Mouse (Mus musculus) stomach, embryonic 16.5 days (tissue): Measurements from ENCODE around the gene Ndufa5. TPM values are rescaled to one million over a fixed set of nuclear protein-coding genes. Genes with fewer than 3 reads are reported as not detected.
A peak's percentile ranks its signal among the peaks of the same experiment; 100 is the strongest.

Experiments used
- ATAC-seq: fragments of 200-750 bp; cut with Nextera tagmentation; 2 replicates; pipeline ENCODE4 v1.8.0; 2017; ENCODE audit warnings: moderate number of reproducible peaks, moderate TSS enrichment; ENCODE audit not compliant: insufficient read depth, low FRiP score
- H3K27ac ChIP-seq: fragments of 300-500 bp; sonication (generic); 2 replicates; pipeline ENCODE4 v1.5.1; 2014; ENCODE audit warnings: low read length
- H3K27me3 ChIP-seq: fragments of 300-500 bp; sonication (generic); 2 replicates; pipeline ENCODE4 v1.6.1; 2014; ENCODE audit warnings: low read length, control low read depth, mixed read lengths; ENCODE audit not compliant: control insufficient read depth, insufficient read depth
- H3K36me3 ChIP-seq: fragments of 300-500 bp; sonication (generic); 2 replicates; pipeline ENCODE4 v1.6.1; 2014; ENCODE audit warnings: low read length; ENCODE audit not compliant: control insufficient read depth, insufficient read depth
- H3K4me1 ChIP-seq: fragments of 300-500 bp; sonication (generic); 2 replicates; pipeline ENCODE4 v1.6.1; 2014; ENCODE audit warnings: low read length, control low read depth, mixed read lengths; ENCODE audit not compliant: control insufficient read depth, insufficient read depth
- H3K4me2 ChIP-seq: fragments of 300-500 bp; sonication (generic); 2 replicates; pipeline ENCODE4 v1.6.1; 2014; ENCODE audit warnings: low read depth, low read length, mixed read lengths
- H3K4me3 ChIP-seq: fragments of 300-500 bp; sonication (generic); replicated peaks from 2 replicates; pipeline ENCODE4 v1.5.1; 2014; ENCODE audit warnings: mild to moderate bottlenecking, low read length
- H3K9ac ChIP-seq: fragments of 300-500 bp; sonication (generic); 2 replicates; pipeline ENCODE4 v1.6.1; 2014; ENCODE audit warnings: low read length
- H3K9me3 ChIP-seq: fragments of 300-500 bp; sonication (generic); replicated peaks from 2 replicates; pipeline ENCODE4 v1.6.1; 2016; ENCODE audit warnings: low read length, control low read depth; ENCODE audit not compliant: control insufficient read depth
- WGBS: fragments of 180-500 bp; shearing (Covaris S2); extraction: QIAGEN DNeasy Blood & Tissue Kit; methylation state at CpG from one replicate; pipeline ENCODE4 v1.1.7; 2014; 5-methylcytosine and 5-hydroxymethylcytosine counted together
- polyA plus RNA-seq: library from polyadenylated mRNA; unstranded; fragments of >200 nt; fragmentation: Nextera tagmentation; extraction: Ambion mirVana; gene quantifications from 2 replicates; pipeline ENCODE4 v1.2.1, GENCODE M21; 2015

Gene Ndufa5
- polyA plus RNA-seq, 1 experiment from 2014 or later: 383 TPM

DNA sequence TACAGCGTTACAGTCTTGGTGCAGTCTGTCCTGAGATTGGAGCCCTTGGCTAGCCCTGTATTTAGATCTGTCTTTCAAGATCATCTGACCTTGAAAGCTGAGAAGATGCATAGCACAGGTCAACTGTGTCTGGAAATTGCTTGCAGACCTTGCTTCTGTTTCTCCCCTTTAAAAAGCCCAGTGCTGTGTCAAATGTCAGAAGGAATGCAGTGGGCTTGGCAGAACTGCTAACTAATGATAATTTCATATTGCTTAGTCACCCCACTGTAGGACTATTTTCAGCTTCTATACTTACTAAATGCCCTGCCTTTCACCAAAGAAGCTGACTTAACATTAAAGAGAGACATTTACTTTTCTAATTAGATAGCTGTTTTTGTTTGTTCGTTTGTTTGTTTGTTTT is 27.7 kb upstream of the Ndufa5 start:
- WGBS: 68% methylated on average over 2 of the region's 2 CpGs
- H3K9me3 ChIP-seq: no peaks in the 10 kb centered on the region
- H3K4me3 ChIP-seq: no peak overlapping the region
- H3K4me2 ChIP-seq: no peak overlapping the region
- H3K27me3 ChIP-seq: no peaks in the 10 kb centered on the region
- H3K27ac ChIP-seq: no peak overlapping the region
- H3K4me1 ChIP-seq: 0 out of 2 replicates have a peak, but pooled peaks cover 4% of the 10 kb centered on the region
- no peak overlapping the region for H3K9ac ChIP-seq
- ATAC-seq: no peak
- H3K36me3 ChIP-seq: no peaks in the 10 kb centered on the region

DNA sequence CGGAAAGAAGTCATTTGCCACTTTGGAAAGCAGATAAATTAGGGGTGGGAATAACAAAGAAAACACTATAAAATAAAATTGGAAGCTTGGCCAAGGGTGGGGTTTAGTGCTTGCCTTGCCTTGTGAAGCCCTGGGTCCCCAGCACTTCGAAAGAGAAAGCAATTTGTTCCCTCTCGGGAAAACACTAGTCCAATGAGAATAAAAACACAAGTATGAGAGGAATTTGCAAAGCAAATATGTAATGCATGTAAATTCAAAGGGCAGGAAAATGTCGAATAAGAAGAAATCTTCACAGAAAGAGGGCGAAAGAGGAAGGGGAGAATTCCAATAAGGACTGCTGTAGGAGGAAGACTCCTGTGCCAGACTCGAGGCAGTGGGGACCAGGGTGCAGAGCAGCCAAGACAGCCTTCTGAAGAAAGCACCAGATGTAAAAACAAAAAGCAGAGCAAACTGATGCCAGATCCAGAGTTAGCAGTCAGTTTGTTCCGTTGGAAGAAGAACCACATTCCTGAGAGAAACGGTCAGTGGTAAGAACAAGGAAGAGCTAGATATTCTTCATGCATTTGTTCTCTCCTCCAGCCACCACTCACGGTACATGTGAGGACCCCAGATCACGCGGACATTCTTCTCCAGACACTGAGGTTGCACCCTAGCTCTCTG is 26.7 kb upstream of the Ndufa5 start:
- Histone ChIP-seq H3K27me3 (no peaks in the 10 kb centered on the region), H3K4me1 (0 out of 2 replicates have a peak, but pooled peaks cover 4% of the 10 kb centered on the region), H3K9me3 (no peaks in the 10 kb centered on the region), H3K27ac (no peak overlapping the region), H3K36me3 (no peaks in the 10 kb centered on the region), H3K9ac (0 out of 2 replicates have a peak overlapping the region, but pooled peaks have one; percentile 5), H3K4me3 (0 out of 2 replicates have a peak overlapping the region, but pooled peaks have one; percentile 7), H3K4me2 (peak overlapping the region; percentile 23; the same call in 1 of the 2 replicates)
- ATAC-seq: no peak
- 50% methylated on average over 11 of the region's 11 CpGs for WGBS

DNA sequence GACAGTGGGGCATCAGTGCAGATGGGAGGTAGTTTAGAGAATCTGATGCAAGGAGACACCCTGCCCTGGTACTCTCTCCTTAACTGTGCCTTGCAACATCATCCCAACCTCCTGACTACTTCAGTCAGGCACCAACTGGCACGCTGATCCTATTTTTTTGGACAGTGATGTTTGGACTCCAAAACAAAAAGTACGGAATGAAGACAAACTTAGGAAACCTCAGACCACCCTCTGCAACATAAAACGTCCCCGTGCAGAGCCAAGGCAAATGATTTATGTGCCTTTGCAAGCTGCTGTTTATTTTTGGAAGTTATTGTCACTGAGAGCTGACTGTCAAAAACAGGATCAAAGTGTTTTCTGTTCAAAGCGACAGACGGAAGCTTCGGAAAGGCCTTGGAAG is 24.2 kb upstream of the Ndufa5 start:
- H3K4me2 ChIP-seq: no peak overlapping the region
- H3K27ac ChIP-seq: no peak overlapping the region
- H3K9me3 ChIP-seq: 0 out of 2 replicates have a peak, but pooled peaks cover 3% of the 10 kb centered on the region
- ATAC-seq: no peak
- no peak overlapping the region for H3K4me3 ChIP-seq
- H3K9ac ChIP-seq: no peak overlapping the region
- H3K36me3 ChIP-seq: no peaks in the 10 kb centered on the region
- H3K27me3 ChIP-seq: no peaks in the 10 kb centered on the region
- WGBS: 35% methylated on average over 7 of the region's 7 CpGs
- 0 out of 2 replicates have a peak, but pooled peaks cover 4% of the 10 kb centered on the region for H3K4me1 ChIP-seq

DNA sequence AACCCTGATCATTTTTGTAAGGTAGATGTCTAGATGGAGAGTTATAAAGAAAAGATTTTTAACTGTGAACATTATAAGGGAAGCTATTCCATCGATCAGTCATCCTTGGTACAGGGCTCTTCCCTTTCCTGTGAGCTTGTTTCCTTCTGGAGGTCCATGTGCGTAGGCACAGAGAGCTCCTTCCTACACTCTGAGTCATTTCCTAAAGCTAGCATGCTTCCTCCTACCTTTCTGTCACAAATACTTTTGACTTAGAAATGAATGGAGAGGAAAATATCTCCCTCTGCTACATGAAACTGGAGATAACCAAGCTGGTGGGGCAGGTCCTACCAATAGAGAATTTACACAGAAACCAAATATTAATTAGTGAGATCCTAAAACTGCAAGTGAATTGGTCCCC is 22.0 kb upstream of the Ndufa5 start:
- Histone ChIP-seq H3K4me2 (no peak overlapping the region), H3K9ac (no peak overlapping the region), H3K27ac (no peak overlapping the region), H3K27me3 (no peaks in the 10 kb centered on the region), H3K4me3 (no peak overlapping the region), H3K36me3 (no peaks in the 10 kb centered on the region), H3K4me1 (0 out of 2 replicates have a peak, but pooled peaks cover 3% of the 10 kb centered on the region), H3K9me3 (0 out of 2 replicates have a peak, but pooled peaks cover 3% of the 10 kb centered on the region)
- ATAC-seq: no peak
- 68% methylated on average over 2 of the region's 2 CpGs for WGBS

DNA sequence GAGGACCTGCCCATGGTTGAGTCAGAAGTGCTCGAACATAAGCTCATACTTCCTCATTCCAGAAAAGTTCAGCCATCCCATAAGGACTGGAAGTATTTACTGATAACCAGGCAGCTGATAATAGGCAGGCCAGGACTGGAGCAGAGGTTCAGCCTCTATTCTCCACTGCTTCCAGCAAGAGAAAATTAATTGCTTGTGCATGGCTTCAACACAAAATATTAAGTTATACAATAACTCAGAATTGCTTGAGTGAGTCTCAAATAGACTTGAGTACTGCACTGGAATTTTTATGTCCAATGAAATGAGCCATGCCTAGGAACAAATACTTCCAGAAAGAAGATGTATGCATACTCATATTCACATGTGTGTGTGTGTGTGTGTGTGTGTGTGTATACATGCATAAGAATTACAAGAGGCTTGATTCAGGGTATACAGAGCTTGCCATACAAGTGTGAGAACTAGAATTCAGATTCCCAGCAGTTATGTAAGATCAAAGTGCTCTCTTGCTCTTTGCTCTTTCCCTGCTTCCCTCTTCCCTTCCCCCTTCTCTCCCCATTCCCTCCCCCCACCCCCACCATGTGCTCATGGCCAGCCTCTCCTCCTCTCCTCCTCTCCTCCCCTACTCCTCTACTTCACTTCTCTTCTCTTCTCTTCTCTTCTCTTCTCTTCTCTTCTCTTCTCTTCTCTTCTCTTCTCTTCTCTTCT is 19.1 kb upstream of the Ndufa5 start:
- Histone ChIP-seq H3K9me3 (0 out of 2 replicates have a peak, but pooled peaks cover 3% of the 10 kb centered on the region), H3K4me2 (no peak overlapping the region), H3K36me3 (no peaks in the 10 kb centered on the region), H3K4me1 (no peaks in the 10 kb centered on the region), H3K27me3 (no peaks in the 10 kb centered on the region), H3K27ac (peak overlapping the region; percentile 23; the same call in 1 of the 2 replicates), H3K9ac (no peak overlapping the region), H3K4me3 (no peak overlapping the region)
- 30% methylated on average over 1 of the region's 1 CpGs for WGBS
- ATAC-seq: peak; percentile 92

DNA sequence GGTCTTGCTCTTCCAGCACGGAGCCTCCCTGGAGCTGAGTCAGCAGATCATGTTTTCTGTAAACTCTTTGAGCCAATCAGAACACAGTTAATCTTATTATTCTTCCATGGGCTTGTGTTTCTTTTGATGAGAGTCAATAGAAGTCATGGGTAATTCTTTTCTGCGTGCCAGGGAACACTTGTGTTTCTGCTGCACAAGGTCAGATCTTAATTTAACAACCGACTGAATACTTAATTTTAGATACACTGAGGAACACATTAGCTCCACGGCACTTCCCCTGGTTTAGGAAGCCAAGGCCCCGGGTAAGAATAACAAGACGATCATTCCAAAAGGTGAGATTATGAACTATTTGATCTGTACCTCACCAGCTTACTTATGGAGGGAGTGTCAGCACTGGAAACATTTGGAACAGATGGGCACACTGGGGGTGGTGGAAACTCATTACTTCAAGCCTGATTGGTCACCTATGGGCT is 15.3 kb upstream of the Ndufa5 start:
- ATAC-seq: no peak
- no peak overlapping the region for H3K4me3 ChIP-seq
- H3K27me3 ChIP-seq: no peaks in the 10 kb centered on the region
- no peak overlapping the region for H3K9ac ChIP-seq
- WGBS: 62% methylated on average over 6 of the region's 6 CpGs
- H3K4me1 ChIP-seq: no peaks in the 10 kb centered on the region
- no peaks in the 10 kb centered on the region for H3K36me3 ChIP-seq
- no peak overlapping the region for H3K27ac ChIP-seq
- H3K9me3 ChIP-seq: no peaks in the 10 kb centered on the region
- no peak overlapping the region for H3K4me2 ChIP-seq

DNA sequence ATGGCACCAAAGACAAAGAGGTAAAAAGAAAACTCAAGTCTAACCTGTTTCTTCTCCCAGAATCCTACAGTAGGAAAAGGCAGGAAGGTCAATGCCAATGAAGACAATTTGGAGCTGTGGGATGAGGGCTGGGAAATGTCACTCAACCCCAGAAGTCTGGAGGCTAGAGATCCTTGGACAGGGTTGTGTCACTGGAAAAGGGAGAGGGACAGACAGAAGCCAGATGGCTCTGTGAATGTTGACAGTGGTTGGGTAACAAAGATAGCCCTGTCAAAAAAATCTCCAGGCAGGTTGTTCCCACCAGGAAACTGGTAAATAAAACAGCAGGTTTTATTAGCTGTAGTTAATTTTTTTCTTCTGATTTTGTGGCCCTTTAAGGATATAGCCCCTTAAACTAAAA is 14.6 kb upstream of the Ndufa5 start:
- Histone ChIP-seq H3K4me3 (no peak overlapping the region), H3K4me1 (no peaks in the 10 kb centered on the region), H3K9ac (no peak overlapping the region), H3K4me2 (no peak overlapping the region), H3K36me3 (no peaks in the 10 kb centered on the region), H3K27me3 (no peaks in the 10 kb centered on the region), H3K9me3 (no peaks in the 10 kb centered on the region), H3K27ac (no peak overlapping the region)
- ATAC-seq: no peak

DNA sequence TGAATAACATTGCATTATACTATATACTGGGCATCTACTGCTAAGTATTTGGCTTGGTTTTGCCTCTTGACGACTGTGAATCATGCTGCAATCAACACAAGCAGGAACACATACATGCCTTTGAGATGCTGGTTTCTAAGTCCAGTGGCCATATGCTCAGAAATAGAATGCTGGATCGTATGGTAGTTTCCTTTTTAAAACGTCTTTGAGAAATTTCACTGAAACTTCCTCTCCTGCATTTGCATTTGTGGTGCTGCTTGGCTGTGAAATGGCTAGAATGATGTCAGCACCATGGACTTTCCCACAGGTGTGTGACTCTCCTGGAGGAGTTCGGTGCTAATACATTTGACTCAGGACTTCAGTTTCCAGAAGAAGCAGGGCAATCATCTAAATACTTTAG is 12.3 kb upstream of the Ndufa5 start:
- H3K36me3 ChIP-seq: no peaks in the 10 kb centered on the region
- H3K27ac ChIP-seq: no peak overlapping the region
- ATAC-seq: no peak
- 67% methylated on average over 4 of the region's 4 CpGs for WGBS
- no peaks in the 10 kb centered on the region for H3K9me3 ChIP-seq
- H3K4me2 ChIP-seq: no peak overlapping the region
- no peaks in the 10 kb centered on the region for H3K27me3 ChIP-seq
- no peaks in the 10 kb centered on the region for H3K4me1 ChIP-seq
- H3K4me3 ChIP-seq: no peak overlapping the region
- H3K9ac ChIP-seq: no peak overlapping the region

DNA sequence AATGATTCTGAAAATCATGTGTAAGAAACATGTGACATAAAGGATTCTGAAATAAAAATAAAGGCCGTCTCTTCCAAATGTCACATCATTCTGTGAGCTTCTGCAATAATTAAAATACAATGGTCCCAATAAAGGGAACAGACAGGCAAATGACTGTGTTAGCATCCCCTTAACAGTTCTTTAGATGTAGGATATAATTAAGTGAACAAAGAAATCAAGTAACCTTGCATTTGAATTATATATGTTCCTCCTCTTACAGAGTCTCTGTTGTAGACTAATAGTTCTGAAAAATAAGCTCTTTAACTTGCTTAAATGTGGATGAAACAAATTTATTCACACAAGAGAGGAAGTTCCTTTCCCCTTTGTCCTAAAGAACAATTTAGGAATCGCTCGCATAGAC is 10.6 kb upstream of the Ndufa5 start:
- Histone ChIP-seq H3K4me3 (no peak overlapping the region), H3K9me3 (no peaks in the 10 kb centered on the region), H3K27me3 (no peaks in the 10 kb centered on the region), H3K4me1 (no peaks in the 10 kb centered on the region), H3K9ac (no peak overlapping the region), H3K4me2 (no peak overlapping the region), H3K27ac (no peak overlapping the region), H3K36me3 (no peaks in the 10 kb centered on the region)
- 86% methylated on average over 3 of the region's 3 CpGs for WGBS
- ATAC-seq: no peak
